Comparison of ENCODE assay signal across 32 mouse cellular contexts in genomic region chr4:117159666-117160065, GRCm38 (mm10). TPM values are rescaled to one million over a fixed set of nuclear protein-coding genes. Genes with fewer than 3 reads are reported as not detected.
"Had no signal": no experiment of that assay in that cellular context is flagged by ENCODE, and none has a peak within 500 bp of the region (broad histone marks: within the 10 kb centered on the region; RNA-seq: fewer than 3 reads in every experiment).

No protein-coding gene starts in this region.

- H3K4me3 ChIP-seq: heart, embryonic 10.5 days; heart, embryonic 12.5 days; hindbrain, embryonic 13.5 days; hindbrain, embryonic 15.5 days; kidney, embryonic 15.5 days; liver, embryonic 13.5 days; liver, embryonic 15.5 days had no signal

- H3K9ac ChIP-seq: heart, embryonic 12.5 days; hindbrain, embryonic 13.5 days; hindbrain, embryonic 15.5 days; kidney, embryonic 15.5 days; liver, embryonic 13.5 days; liver, embryonic 15.5 days had no signal

- H3K9me3 ChIP-seq: heart, embryonic 10.5 days; heart, embryonic 12.5 days; hindbrain, embryonic 13.5 days; hindbrain, embryonic 15.5 days; kidney, embryonic 15.5 days; liver, embryonic 13.5 days; liver, embryonic 15.5 days had no signal

- H3K27me3 ChIP-seq: heart, embryonic 12.5 days; hindbrain, embryonic 13.5 days; hindbrain, embryonic 15.5 days; kidney, embryonic 15.5 days; liver, embryonic 13.5 days; liver, embryonic 15.5 days had no signal

- H3K27ac ChIP-seq: heart, embryonic 10.5 days; hindbrain, embryonic 13.5 days; hindbrain, embryonic 15.5 days; hindbrain, postnatal 0 days; kidney, embryonic 15.5 days; kidney, postnatal 0 days; liver, embryonic 13.5 days; liver, embryonic 15.5 days had no signal

- H3K36me3 ChIP-seq: hindbrain, embryonic 15.5 days had no signal

- H3K4me1 ChIP-seq: heart, embryonic 12.5 days had no signal

- DNase-seq: gastrocnemius, postnatal 25 days; heart, adult 18-20 months; heart, postnatal 10 days; kidney, adult 11 months; kidney, adult 2 months; kidney, adult 9 months; kidney, postnatal 14 days; kidney, postnatal 36 days; layer of hippocampus, adult 9-11 months; layer of hippocampus, postnatal 36 days; liver; liver, embryonic 13.5 days had no signal

- H3K4me2 ChIP-seq: heart, embryonic 12.5 days; hindbrain, embryonic 13.5 days; hindbrain, embryonic 15.5 days; kidney, embryonic 15.5 days; liver, embryonic 11.5 days; liver, embryonic 13.5 days; liver, embryonic 15.5 days had no signal

- ATAC-seq: hindbrain, postnatal 0 days; intestine, embryonic 16.5 days had no signal

RNA-seq across cellular contexts. Expression of gene Kif2c, which starts 22.8 kb away (rescaled TPM):
- total RNA-seq: gastrocnemius, adult 18-20 months; gastrocnemius, adult 8-10 months had no signal

RNA-seq across cellular contexts. Expression of gene Tctex1d4, which starts 33.1 kb away (rescaled TPM):
- total RNA-seq: gastrocnemius, adult 18-20 months; gastrocnemius, adult 8-10 months; gastrocnemius, postnatal 25 days; granulocyte monocyte progenitor cell, adult 5-6 weeks; heart, postnatal 25 days; hematopoietic stem cell, adult 5-6 weeks; layer of hippocampus, postnatal 36 days; left cerebral cortex, adult 8-10 months; left cerebral cortex, postnatal 36 days had no signal
- polyA plus RNA-seq: heart, embryonic 10.5 days; heart, embryonic 12.5 days; heart, embryonic 14.5 days; intestine, embryonic 14.5 days; intestine, embryonic 16.5 days; kidney, embryonic 15.5 days; limb, embryonic 11.5 days; liver, embryonic 11.5 days; liver, embryonic 13.5 days had no signal
